Mouse (Mus musculus) erythroblast, embryonic 14.5 days (primary cell): ENCODE measurements around the gene Psma3.

Source experiments
- GATA1 ChIP-seq: IDR thresholded peaks from 2 replicates; pipeline ENCODE4 v1.6.1; 2012; ENCODE audit warnings: low read length, inconsistent platforms, mixed read lengths
- TAL1 ChIP-seq: IDR thresholded peaks from 3 replicates; pipeline ENCODE4 v1.6.1; 2012; ENCODE audit warnings: low read length, inconsistent platforms, mixed read lengths

- TF ChIP-seq TAL1: no peak
- no peak for TF ChIP-seq GATA1
These were observed 3.9 kb downstream of the Psma3 start for GRCm38 (mm10) chr12:70978345-70978744.
